Mouse (Mus musculus) erythroblast, embryonic 14.5 days (primary cell): ENCODE data around the gene Bptf.

Experiments
- GATA1 ChIP-seq: IDR thresholded peaks from 2 replicates; pipeline ENCODE4 v1.6.1; 2012; ENCODE audit warnings: low read length, inconsistent platforms, mixed read lengths
- TAL1 ChIP-seq: IDR thresholded peaks from 3 replicates; pipeline ENCODE4 v1.6.1; 2012; ENCODE audit warnings: low read length, inconsistent platforms, mixed read lengths

- no peak for TF ChIP-seq GATA1
- no peak for TF ChIP-seq TAL1
Measured at GRCm38 (mm10) chr11:107153645-107154044, 21.7 kb upstream of the Bptf start.
